Mouse (Mus musculus) hindbrain, embryonic 13.5 days (tissue): ENCODE measurements around the gene 1700019D03Rik. TPM values are rescaled to one million over a fixed set of nuclear protein-coding genes. Genes with fewer than 3 reads are reported as not detected.

Experiments used
- polyA plus RNA-seq: library from polyadenylated mRNA; unstranded; fragments of >200 nt; fragmentation: Nextera tagmentation; extraction: Ambion mirVana; gene quantifications from 2 replicates; pipeline ENCODE4 v1.2.1, GENCODE M21; 2015

Gene 1700019D03Rik
- polyA plus RNA-seq, 1 experiment from 2014 or later = 3.1 TPM

Other genes with a start within 250 kb of the 1700019D03Rik start
- 23.9 and 30.7 TPM in 2 replicates for gene Inpp1, start 202.5 kb downstream of the 1700019D03Rik start, polyA plus RNA-seq
- gene Hibch, start 175.2 kb downstream of the 1700019D03Rik start, polyA plus RNA-seq = 34.1 and 35.9 TPM in 2 replicates
- gene Mstn, start 41.5 kb upstream of the 1700019D03Rik start, polyA plus RNA-seq = 0.35 and 0.75 TPM in 2 replicates
- not detected in 2 replicates for gene 1700019A02Rik, start 167.5 kb upstream of the 1700019D03Rik start, polyA plus RNA-seq